Mouse (Mus musculus): ENCODE measurements at regions not wholly inside any gene's neighbourhood (a gene's known extent, or its start where the extent isn't known, plus 50 kb on each side); places are given as distances from the start of the nearest gene placed in this dataset.

- TF ChIP-seq CTCF (IDR thresholded peaks at IDR 0.05; ENCODE audit: low read depth), result no peak
- no peak for TF ChIP-seq EP300 (IDR thresholded peaks at IDR 0.05; ENCODE audit: low read depth)
These were observed 57.9 kb upstream of the Satb2 start for GRCm38 (mm10) chr1:57036382-57036781.
